Mouse (Mus musculus): ENCODE results near the gene Slc25a16. TPM values are rescaled to one million over a fixed set of nuclear protein-coding genes. Genes with fewer than 3 reads are reported as not detected.

Slc25a16 gene
- polyA plus RNA-seq, 1 experiment from 2014 or later, result 19.3 TPM

Other genes with a start within 250 kb of the Slc25a16 start
- gene Stox1, start 194.5 kb upstream of the Slc25a16 start, polyA plus RNA-seq (2014; fragmentation: Nextera tagmentation; extraction: Ambion mirVana), result 2.8 and 4.6 TPM in 2 replicates
- 110 TPM in 2 replicates for gene Ccar1, start 128.3 kb upstream of the Slc25a16 start, polyA plus RNA-seq (2014; fragmentation: Nextera tagmentation; extraction: Ambion mirVana)
- gene Tet1, start 11.6 kb upstream of the Slc25a16 start, polyA plus RNA-seq (2014; fragmentation: Nextera tagmentation; extraction: Ambion mirVana), result 47.9 and 52.2 TPM in 2 replicates
- gene Dna2, start 26.4 kb downstream of the Slc25a16 start, polyA plus RNA-seq (2014; fragmentation: Nextera tagmentation; extraction: Ambion mirVana), result 4.8 and 5.1 TPM in 2 replicates
- gene Rufy2, start 59.6 kb downstream of the Slc25a16 start, polyA plus RNA-seq (2014; fragmentation: Nextera tagmentation; extraction: Ambion mirVana), result 63.2 and 73.0 TPM in 2 replicates
- gene Hnrnph3, start 103.6 kb downstream of the Slc25a16 start, polyA plus RNA-seq (2014; fragmentation: Nextera tagmentation; extraction: Ambion mirVana), result 95.6 and 112 TPM in 2 replicates
- gene Pbld2, start 103.7 kb downstream of the Slc25a16 start, polyA plus RNA-seq (2014; fragmentation: Nextera tagmentation; extraction: Ambion mirVana), result 0.70 and 0.73 TPM in 2 replicates
- gene Pbld1, start 139.5 kb downstream of the Slc25a16 start, polyA plus RNA-seq (2014; fragmentation: Nextera tagmentation; extraction: Ambion mirVana), result 0.46 and 0.83 TPM in 2 replicates
- 2.6 and 2.8 TPM in 2 replicates for gene Atoh7, start 179.0 kb downstream of the Slc25a16 start, polyA plus RNA-seq (2014; fragmentation: Nextera tagmentation; extraction: Ambion mirVana)